Mouse (Mus musculus): ENCODE measurements at regions not wholly inside any gene's neighbourhood (a gene's known extent, or its start where the extent isn't known, plus 50 kb on each side); places are given as distances from the start of the nearest gene placed in this dataset.

- Histone ChIP-seq H3K36me3 (no peaks in the 10 kb centered on the region), H3K27me3 (ENCODE audit: insufficient read depth, poor library complexity, severe bottlenecking) (no peaks in the 10 kb centered on the region), H3K27ac (no peak overlapping the region), H3K4me1 (replicated peaks) (no peaks in the 10 kb centered on the region), H3K4me3 (no peak overlapping the region), H3K9me3 (no peaks in the 10 kb centered on the region)
- DNase-seq (ENCODE audit: low spot score), result no peak
- WGBS, result 95% methylated on average over 7 of the region's 7 CpGs
Observed at GRCm38 (mm10) chr4:55169063-55169462, 180.8 kb upstream of the Rad23b start.

GRCm38 (mm10) chr4:55172334-55172891 lies 177.4 kb upstream of the Rad23b start:
- no peak for DNase-seq (ENCODE audit: low spot score)
- Histone ChIP-seq H3K4me1 (replicated peaks) (peaks cover 5% of the 10 kb centered on the region; the same call in 1 of the 2 replicates), H3K27ac (no peak overlapping the region), H3K27me3 (ENCODE audit: insufficient read depth, poor library complexity, severe bottlenecking) (no peaks in the 10 kb centered on the region), H3K4me3 (no peak overlapping the region), H3K9me3 (no peaks in the 10 kb centered on the region), H3K36me3 (no peaks in the 10 kb centered on the region)
- 93% methylated on average over 6 of the region's 6 CpGs for WGBS

- peaks cover 5% of the 10 kb centered on the region; the same call in 1 of the 2 replicates for H3K4me1 ChIP-seq (replicated peaks)
- WGBS, result 62% methylated on average over 3 of the region's 3 CpGs
Observed at GRCm38 (mm10) chr4:55176026-55176425, 173.8 kb upstream of the Rad23b start.

GRCm38 (mm10) chr4:55179456-55179855 lies 170.4 kb upstream of the Rad23b start:
- no peak for DNase-seq (ENCODE audit: low spot score)
- H3K9me3 ChIP-seq, result no peaks in the 10 kb centered on the region
- no peak overlapping the region for H3K4me3 ChIP-seq
- no peak overlapping the region for H3K27ac ChIP-seq
- WGBS, result 79% methylated on average over 2 of the region's 2 CpGs
- H3K36me3 ChIP-seq, result no peaks in the 10 kb centered on the region
- H3K4me1 ChIP-seq (replicated peaks), result peaks cover 5% of the 10 kb centered on the region; the same call in 1 of the 2 replicates
- H3K27me3 ChIP-seq (ENCODE audit: insufficient read depth, poor library complexity, severe bottlenecking), result no peaks in the 10 kb centered on the region

More at GRCm38 (mm10) chr4:55176026-55176425, 173.8 kb upstream of the Rad23b start:
- Histone ChIP-seq H3K36me3 (no peaks in the 10 kb centered on the region), H3K27me3 (ENCODE audit: insufficient read depth, poor library complexity, severe bottlenecking) (no peaks in the 10 kb centered on the region), H3K27ac (no peak overlapping the region; the same call in 1 of the 2 replicates), H3K4me3 (no peak overlapping the region), H3K9me3 (no peaks in the 10 kb centered on the region)
- no peak for DNase-seq (ENCODE audit: low spot score)

- 77% methylated on average over 3 of the region's 3 CpGs for WGBS
- no peaks in the 10 kb centered on the region for H3K27me3 ChIP-seq (ENCODE audit: insufficient read depth, poor library complexity, severe bottlenecking)
Observed at GRCm38 (mm10) chr4:55183519-55183918, 166.3 kb upstream of the Rad23b start.

GRCm38 (mm10) chr4:55188716-55189115 lies 161.1 kb upstream of the Rad23b start:
- Histone ChIP-seq H3K4me1 (replicated peaks) (no peaks in the 10 kb centered on the region), H3K27ac (no peak overlapping the region), H3K4me3 (no peak overlapping the region), H3K27me3 (ENCODE audit: insufficient read depth, poor library complexity, severe bottlenecking) (no peaks in the 10 kb centered on the region), H3K9me3 (no peaks in the 10 kb centered on the region), H3K36me3 (no peaks in the 10 kb centered on the region)
- no peak for DNase-seq (ENCODE audit: low spot score)
- 84% methylated on average over 7 of the region's 7 CpGs for WGBS

More at GRCm38 (mm10) chr4:55183519-55183918, 166.3 kb upstream of the Rad23b start:
- no peak for DNase-seq (ENCODE audit: low spot score)
- H3K9me3 ChIP-seq, result no peaks in the 10 kb centered on the region
- no peak overlapping the region for H3K27ac ChIP-seq
- H3K4me3 ChIP-seq, result no peak overlapping the region
- no peaks in the 10 kb centered on the region for H3K4me1 ChIP-seq (replicated peaks)
- no peaks in the 10 kb centered on the region for H3K36me3 ChIP-seq

- H3K9me3 ChIP-seq, result no peaks in the 10 kb centered on the region
- no peak overlapping the region for H3K27ac ChIP-seq
- no peaks in the 10 kb centered on the region for H3K27me3 ChIP-seq (ENCODE audit: insufficient read depth, poor library complexity, severe bottlenecking)
- no peak overlapping the region for H3K4me3 ChIP-seq
- no peaks in the 10 kb centered on the region for H3K36me3 ChIP-seq
- no peaks in the 10 kb centered on the region for H3K4me1 ChIP-seq (replicated peaks)
- no peak for DNase-seq (ENCODE audit: low spot score)
- WGBS, result 88% methylated on average over 6 of the region's 6 CpGs
Observed at GRCm38 (mm10) chr4:55190586-55190985, 159.3 kb upstream of the Rad23b start.

- no peak overlapping the region for H3K4me3 ChIP-seq
- no peaks in the 10 kb centered on the region for H3K36me3 ChIP-seq
- WGBS, result 94% methylated on average over 1 of the region's 1 CpGs
- H3K4me1 ChIP-seq (replicated peaks), result no peaks in the 10 kb centered on the region
- no peak overlapping the region for H3K27ac ChIP-seq
- no peak for DNase-seq (ENCODE audit: low spot score)
- no peaks in the 10 kb centered on the region for H3K27me3 ChIP-seq (ENCODE audit: insufficient read depth, poor library complexity, severe bottlenecking)
- H3K9me3 ChIP-seq, result no peaks in the 10 kb centered on the region
Observed at GRCm38 (mm10) chr4:55194061-55194460, 155.8 kb upstream of the Rad23b start.

- Histone ChIP-seq H3K4me1 (replicated peaks) (no peaks in the 10 kb centered on the region), H3K27me3 (ENCODE audit: insufficient read depth, poor library complexity, severe bottlenecking) (no peaks in the 10 kb centered on the region), H3K4me3 (no peak overlapping the region), H3K27ac (no peak overlapping the region), H3K9me3 (no peaks in the 10 kb centered on the region), H3K36me3 (no peaks in the 10 kb centered on the region)
- 91% methylated on average over 4 of the region's 4 CpGs for WGBS
- no peak for DNase-seq (ENCODE audit: low spot score)
Observed at GRCm38 (mm10) chr4:55194552-55194951, 155.3 kb upstream of the Rad23b start.

GRCm38 (mm10) chr4:55203731-55204710 lies 145.8 kb upstream of the Rad23b start:
- H3K27ac ChIP-seq, result peak overlapping the region; percentile 30; the same call in 1 of the 2 replicates
- peak; percentile 12 for DNase-seq (ENCODE audit: low spot score)

GRCm38 (mm10) chr4:55206226-55206625 lies 143.6 kb upstream of the Rad23b start:
- 85% methylated on average over 3 of the region's 3 CpGs for WGBS
- no peak overlapping the region for H3K4me3 ChIP-seq
- H3K36me3 ChIP-seq, result no peaks in the 10 kb centered on the region
- no peaks in the 10 kb centered on the region for H3K9me3 ChIP-seq
- peaks cover 20% of the 10 kb centered on the region for H3K27me3 ChIP-seq (ENCODE audit: insufficient read depth, poor library complexity, severe bottlenecking)
- DNase-seq (ENCODE audit: low spot score), result no peak
- H3K4me1 ChIP-seq (replicated peaks), result peaks cover 34% of the 10 kb centered on the region
- H3K27ac ChIP-seq, result no peak overlapping the region

More at GRCm38 (mm10) chr4:55203731-55204710, 145.8 kb upstream of the Rad23b start:
- Histone ChIP-seq H3K27me3 (ENCODE audit: insufficient read depth, poor library complexity, severe bottlenecking) (peaks cover 12% of the 10 kb centered on the region; the same call in 1 of the 2 replicates), H3K36me3 (no peaks in the 10 kb centered on the region), H3K4me3 (no peak overlapping the region), H3K9me3 (no peaks in the 10 kb centered on the region), H3K4me1 (replicated peaks) (peaks cover 27% of the 10 kb centered on the region)
- 46% methylated on average over 20 of the region's 20 CpGs for WGBS

GRCm38 (mm10) chr4:55207749-55208385 lies 142.0 kb upstream of the Rad23b start:
- 41% methylated on average over 13 of the region's 13 CpGs for WGBS
- H3K27ac ChIP-seq, result peak overlapping the region; percentile 88

More at GRCm38 (mm10) chr4:55207749-55208385, 142.0 kb upstream of the Rad23b start:
- Histone ChIP-seq H3K4me1 (replicated peaks) (peaks cover 34% of the 10 kb centered on the region), H3K27me3 (ENCODE audit: insufficient read depth, poor library complexity, severe bottlenecking) (peaks cover 20% of the 10 kb centered on the region), H3K36me3 (no peaks in the 10 kb centered on the region), H3K9me3 (no peaks in the 10 kb centered on the region), H3K4me3 (peak overlapping the region; percentile 34; the same call in 1 of the 2 replicates)
- no peak for DNase-seq (ENCODE audit: low spot score)

Data from hindbrain, embryonic 10.5 days (tissue).